Mouse (Mus musculus): ENCODE measurements around the gene Gm28557.
"Not testable (repeated sequence)": the region's sequence is repeated elsewhere in the genome, so short reads cannot be mapped to it uniquely, and the experiment has no call there.

Gm28557 gene

DNA sequence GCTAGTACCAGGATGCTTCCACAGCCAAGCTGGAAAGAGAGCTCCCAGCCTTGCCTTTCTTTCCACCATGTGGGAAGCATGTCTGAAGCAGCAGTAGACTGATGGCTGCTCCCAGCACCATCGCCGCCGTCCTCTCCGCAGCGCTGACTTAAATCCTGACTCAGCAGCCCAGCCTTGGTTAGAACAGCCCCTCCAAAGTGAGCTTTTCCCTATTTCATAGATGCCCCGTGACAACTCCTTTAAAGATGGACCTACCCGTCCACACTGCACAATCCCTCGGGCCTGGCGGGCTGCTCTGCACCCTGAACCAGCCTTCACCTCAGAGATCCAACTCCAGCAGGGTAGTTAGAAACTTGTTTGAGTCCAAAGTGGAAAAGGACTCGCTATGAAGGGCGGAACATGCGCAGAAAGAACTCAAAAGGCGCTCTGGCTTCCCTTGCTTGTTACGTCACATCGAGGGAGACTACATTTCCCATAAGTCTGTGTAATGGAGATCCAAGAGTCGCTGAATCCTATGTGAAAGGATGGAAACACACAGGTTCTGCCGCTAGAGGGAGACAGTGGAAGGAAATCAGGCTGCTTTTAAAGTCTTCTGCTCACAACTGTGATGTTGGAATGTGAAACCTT lies at the start of gene Gm28557:
Gm28557 (minus strand) TSS at position 411 of the 627 bp plus-strand sequence.
- peak; percentile 89 for DNase-seq

DNA sequence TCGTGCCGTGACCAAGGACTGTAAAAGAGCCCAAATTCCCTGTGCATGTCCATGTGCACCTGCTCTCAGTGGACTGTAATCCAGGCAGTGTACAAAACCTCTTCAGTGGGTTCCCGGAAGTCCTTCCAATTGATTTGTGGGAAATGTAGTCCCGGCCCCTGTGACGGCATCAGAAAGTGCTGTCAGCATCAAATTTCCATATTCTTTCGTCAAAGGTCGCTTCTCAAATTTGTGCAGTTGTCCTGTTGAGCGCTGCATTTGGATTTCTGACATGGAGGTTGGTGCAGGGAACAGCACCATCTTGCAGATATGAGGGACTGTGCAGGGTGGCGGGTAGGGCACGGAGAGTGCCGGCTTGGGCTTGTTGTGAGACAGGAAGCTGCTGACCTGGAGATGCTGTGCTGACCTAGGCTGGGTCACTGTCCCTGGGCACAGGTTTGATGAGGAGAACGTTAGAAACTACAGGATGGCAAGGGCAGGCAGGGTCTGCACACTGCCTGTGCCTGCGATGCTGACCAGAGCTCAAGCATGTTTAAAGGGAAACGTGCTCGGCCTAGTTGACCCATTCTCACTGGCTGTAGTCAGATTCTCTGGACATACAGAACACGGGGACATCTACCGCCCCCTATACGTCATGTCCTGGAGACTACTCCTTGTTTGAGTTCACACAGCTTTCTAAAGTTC lies 19.8 kb upstream of the Gm28557 start:
- peak; percentile 77 for DNase-seq

DNA sequence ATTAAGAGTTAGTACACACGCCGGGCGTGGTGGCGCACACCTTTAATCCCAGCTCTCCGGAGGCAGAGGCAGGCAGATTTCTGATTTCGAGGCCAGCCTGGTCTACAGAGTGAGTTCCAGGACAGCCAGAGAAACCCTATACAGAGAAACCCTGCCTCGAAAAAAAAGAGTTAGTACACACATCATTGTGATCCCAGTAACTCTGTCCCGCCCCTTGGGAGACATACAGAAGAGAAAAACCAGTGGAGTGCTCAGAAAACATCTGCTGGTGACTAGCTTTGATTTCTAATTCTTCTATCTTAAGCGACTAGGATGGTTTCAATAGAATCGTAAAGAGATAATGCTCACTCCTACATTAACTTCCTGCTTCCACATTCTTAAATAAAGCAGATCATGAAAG lies 19.1 kb upstream of the Gm28557 start:
- not testable (repeated sequence) for DNase-seq

- no peak for DNase-seq
Observed at GRCm38 (mm10) chr13:67124460-67124859, 16.1 kb upstream of the Gm28557 start.

- DNase-seq: not testable (repeated sequence)
Observed at GRCm38 (mm10) chr13:67121360-67121759, 13.0 kb upstream of the Gm28557 start, which contains the start of gene Zfp759. TSS of gene Zfp759 (plus strand) at chr13:67121660.

- not testable (repeated sequence) for DNase-seq
Observed at GRCm38 (mm10) chr13:67116163-67116562, 7.8 kb upstream of the Gm28557 start, which contains the start of gene Rslcan18. TSS of gene Rslcan18 (minus strand) at chr13:67116263.

- no peak for DNase-seq
Observed at GRCm38 (mm10) chr13:67113287-67113686, 4.9 kb upstream of the Gm28557 start.

- DNase-seq: no peak
Observed at GRCm38 (mm10) chr13:67112096-67112495, 3.7 kb upstream of the Gm28557 start.

- no peak for DNase-seq
Observed at GRCm38 (mm10) chr13:67108821-67109206, 410 bp upstream of the Gm28557 start.

DNA sequence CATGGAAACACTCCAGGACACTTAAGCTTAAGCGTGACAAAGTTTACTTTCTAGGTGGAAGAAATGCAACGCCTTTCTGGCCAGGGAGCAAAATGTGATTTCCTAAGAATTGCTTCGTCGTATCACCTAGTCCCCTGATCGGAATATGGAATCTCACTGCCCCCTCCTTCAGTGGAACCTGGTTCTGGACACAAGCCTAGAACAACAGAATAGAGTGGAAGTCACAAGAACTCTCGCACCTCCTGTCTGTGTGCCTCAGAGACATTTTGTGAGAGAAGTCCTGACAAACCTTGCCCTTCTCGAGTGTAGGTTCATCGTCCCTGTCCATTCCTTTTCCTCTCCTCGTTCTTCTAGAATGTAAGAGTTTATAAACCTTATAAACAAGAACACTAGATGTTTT lies 723 bp downstream of the Gm28557 start:
- no peak for DNase-seq

DNA sequence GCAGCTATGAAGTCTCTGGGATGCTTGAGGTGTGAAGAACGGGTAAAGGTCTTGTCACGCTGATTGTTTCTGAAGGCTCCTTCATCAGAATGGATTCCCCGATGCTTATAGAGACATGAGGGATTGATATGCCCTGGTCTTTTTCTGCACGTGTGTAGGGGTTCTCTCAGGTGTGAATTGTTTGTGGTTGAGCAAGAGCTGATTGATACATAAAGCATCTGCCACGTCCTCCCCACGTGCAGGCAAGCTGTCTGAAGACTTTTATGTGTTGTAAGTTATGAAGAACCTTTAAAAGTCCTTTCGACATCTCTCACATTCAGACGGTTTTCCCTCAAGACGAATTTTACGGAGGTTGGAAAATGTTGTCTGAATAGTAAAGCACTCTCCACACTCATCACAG lies 10.5 kb downstream of the Gm28557 start, which contains the start of gene Zfp708:
Zfp708 (minus strand) TSS at position 101 of the 400 bp plus-strand sequence.
- DNase-seq: no peak

- DNase-seq: no peak
Observed at GRCm38 (mm10) chr13:67090154-67090553, 18.2 kb downstream of the Gm28557 start.

- DNase-seq: no peak
Observed at GRCm38 (mm10) chr13:67081946-67082345, 26.5 kb downstream of the Gm28557 start.

- DNase-seq: peak; percentile 58
Observed at GRCm38 (mm10) chr13:67081142-67081713, 27.2 kb downstream of the Gm28557 start.

GRCm38 (mm10) chr13:67077244-67077643 lies 31.2 kb downstream of the Gm28557 start:
- no peak for DNase-seq

DNA sequence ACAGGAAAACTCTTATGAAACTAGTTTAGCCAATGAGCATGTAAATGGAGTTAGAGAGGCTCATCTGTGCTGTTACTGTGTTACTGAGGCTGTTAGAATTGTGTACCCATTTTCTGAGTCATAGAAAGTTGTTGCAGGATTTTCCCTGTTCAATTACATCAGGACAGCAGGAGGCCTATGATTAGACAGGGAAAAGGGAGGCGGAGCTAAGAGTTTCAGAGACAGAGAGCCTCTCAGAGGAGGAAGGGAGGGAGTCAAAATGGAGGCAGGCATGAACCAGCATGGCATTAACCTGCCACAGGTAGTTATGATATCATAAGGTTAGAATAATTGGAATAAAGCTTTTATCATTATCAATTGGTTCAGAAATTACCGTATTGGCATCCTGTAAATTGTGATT lies 35.6 kb downstream of the Gm28557 start:
- no peak for DNase-seq

DNA sequence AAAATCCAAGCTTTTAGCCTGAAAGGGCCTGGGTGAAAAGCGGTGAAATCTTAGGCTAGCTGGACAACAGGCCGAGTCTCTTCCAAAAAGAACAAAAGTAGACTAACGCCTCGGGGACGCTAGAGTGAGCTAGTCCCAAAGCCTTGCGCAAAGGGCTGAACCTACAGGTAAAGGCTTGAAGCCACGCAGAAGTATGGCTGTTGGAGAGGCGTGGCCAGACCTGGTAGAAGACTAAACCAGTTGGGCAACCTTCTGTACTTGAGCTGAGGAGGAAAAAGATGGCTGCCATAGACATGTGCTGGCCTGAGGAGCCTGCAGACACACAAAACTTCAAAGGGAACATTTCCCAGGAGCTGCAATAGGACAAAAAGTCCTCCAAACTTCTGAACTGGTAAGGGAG lies 43.0 kb downstream of the Gm28557 start:
- DNase-seq: no peak

GRCm38 (mm10) chr13:67062427-67062826 lies 46.0 kb downstream of the Gm28557 start:
- no peak for DNase-seq

GRCm38 (mm10) chr13:67060786-67061358 lies 47.5 kb downstream of the Gm28557 start, which contains the start of gene Zfp712:
TSS of gene Zfp712 (minus strand) at chr13:67061170.
- peak; percentile 89 for DNase-seq

DNA sequence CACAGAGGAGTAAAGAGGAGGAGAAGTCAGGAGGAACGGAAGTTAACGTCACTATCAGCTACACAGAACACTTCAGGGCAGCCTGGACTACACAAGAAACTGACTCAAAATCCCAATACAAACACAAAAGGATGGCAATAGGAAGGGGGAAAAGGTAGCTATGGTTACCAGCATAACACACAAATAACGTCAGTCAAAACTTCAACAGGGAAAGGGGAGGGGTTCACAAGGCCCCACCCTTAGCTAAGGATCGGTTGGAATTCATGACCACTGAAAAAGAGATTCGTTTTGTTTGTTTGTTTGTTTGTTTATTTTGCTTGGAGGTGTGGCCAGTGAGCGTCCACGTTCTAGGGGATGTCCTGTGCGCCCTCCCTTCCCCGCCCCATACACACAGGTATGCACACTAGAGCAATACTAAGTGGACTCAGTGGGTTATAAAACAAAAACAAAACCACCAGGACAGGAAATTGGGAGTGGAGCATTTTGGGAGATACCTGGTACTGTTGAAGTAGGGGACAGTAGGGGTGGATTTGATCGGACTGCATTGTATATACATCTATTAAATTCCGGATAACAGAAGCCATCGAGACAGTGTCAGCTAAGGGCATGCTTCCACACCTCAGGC lies 48.1 kb downstream of the Gm28557 start:
- DNase-seq: no peak
